Mouse (Mus musculus): ENCODE measurements around the gene Ipcef1.
"Not testable (repeated sequence)": the region's sequence is repeated elsewhere in the genome, so short reads cannot be mapped to it uniquely, and the experiment has no call there.

Ipcef1 gene

GRCm38 (mm10) chr10:7033459-7033858 lies 18.8 kb downstream of the Ipcef1 start:
- DNase-seq = no peak

DNA sequence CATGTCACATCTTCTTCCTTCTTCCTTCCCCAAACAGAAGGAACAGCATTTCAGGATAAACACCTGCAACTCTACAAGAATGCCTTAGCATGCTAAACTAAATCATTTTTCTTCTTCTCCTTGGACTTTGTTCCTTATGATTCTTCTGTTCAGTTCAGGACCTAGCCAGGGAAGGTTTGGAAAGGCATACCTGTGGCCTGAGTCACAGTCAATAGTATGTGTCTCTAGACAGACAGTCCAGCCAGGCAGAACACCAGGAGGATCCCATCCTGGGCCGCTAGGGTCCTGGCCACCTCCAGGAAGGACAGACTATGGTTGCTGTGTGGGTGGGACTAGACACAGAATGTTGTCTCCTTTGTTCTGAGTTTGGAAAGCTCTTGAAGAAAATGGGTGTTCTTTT lies 27.2 kb downstream of the Ipcef1 start:
- DNase-seq = no peak

GRCm38 (mm10) chr10:7020551-7020950 lies 31.7 kb downstream of the Ipcef1 start:
- DNase-seq = no peak

DNA sequence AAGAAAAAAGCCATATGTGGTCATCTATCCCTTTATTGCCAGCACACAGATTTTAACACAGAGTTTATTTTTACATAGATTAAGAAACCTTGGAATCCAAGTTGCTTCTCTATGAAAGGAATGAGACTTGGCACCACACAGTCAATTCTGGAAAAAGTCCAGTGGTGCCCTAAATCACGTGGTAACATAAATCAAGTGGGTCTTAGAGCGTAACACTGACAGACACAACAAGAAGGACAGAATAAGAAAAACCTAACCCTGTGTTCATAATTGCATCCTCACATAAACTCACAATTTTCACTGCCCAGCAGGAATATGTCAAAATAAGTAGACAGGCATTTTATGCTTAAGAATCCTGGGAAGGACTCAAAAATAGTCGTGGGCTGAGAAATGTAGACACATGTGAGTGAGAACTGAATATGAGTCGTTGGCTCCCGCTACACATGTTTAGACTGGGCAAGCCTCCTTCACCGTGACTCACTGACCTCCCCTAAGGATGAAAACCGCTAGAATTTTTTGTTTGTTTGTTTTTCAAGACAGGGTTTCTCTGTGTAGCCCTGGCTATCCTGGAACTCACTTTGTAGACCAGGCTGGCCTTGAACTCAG lies 32.4 kb downstream of the Ipcef1 start:
- peak; percentile 67 for DNase-seq

DNA sequence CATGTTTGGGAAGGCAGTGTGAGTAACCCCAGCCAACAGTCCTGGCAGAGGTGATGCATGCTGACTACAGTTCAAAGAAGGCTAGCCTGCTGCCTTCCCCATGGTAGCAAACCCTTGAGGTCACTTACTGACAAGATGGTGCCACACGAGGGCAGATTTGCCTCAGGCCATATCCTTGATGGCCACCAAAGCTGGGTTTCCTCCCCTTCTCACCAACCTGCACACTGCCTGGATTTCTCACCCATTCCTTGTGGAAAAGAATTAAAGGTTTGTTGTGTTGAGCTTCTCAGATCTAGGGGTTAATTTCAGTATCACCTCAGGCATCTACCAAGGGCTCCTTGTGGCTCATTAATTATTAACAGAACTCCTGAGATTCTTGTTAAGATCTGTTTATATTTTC lies 37.1 kb downstream of the Ipcef1 start:
- peak; percentile 28 for DNase-seq

DNA sequence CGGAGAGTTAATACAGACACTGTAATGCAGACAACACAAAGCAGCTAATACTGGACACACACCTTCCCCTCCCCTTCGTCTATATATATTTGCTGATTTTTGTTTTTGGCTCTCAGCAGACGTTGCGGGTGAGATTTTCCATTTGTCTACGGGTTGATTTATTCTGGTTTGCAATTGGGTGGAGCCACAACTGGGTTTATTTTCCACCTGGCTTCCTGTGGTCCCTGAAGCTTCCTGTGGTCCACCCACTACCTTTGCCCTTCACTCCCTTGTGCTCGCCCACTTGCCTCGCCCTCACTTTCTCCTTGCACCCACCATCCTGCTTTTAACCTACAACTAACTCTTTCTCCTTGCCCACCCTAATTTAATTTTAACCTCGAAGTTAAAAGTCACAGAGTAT lies 41.7 kb downstream of the Ipcef1 start:
- no peak for DNase-seq

DNA sequence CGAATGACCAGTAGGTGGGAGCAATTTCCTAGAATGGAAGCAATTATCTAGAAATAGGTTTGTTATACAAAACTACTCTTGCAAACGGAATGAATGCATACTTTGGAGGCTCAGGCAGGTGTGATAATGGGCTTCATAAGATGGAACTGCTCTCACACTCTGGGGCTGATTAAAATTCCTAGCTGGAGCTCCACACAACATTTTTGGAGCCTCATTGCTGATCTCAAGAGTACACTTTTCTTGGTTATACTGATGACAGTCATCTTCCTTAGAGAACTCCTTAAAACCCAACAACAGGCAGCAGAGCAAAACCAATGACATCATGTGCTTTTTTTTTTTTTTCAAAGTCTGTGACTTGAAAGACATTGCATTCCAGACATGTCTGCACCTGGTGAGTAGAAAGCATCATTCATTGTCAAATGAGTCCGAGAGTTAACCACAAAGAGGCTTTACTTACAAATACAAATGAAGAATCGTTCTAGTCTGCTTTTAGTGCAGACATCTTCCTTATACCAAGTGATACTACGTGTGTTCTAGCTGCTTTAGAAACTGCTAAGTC lies 47.2 kb downstream of the Ipcef1 start:
- no peak for DNase-seq

DNA sequence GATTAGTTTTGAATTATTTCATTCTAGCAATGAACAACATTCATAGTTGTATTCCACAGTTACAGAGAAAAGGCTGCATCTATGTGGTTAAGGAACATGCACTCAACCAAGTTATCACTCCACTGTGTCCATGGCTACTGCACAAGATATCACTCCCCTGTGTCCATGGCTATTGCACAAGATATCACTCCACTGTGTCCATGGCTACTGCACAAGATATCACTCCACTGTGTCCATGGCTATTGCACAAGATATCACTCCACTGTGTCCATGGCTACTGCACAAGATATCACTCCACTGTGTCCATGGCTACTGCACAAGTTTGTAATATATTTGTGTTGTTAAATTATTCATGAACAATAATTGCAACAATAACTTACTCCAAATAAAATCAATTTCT lies 48.4 kb downstream of the Ipcef1 start:
- DNase-seq = not testable (repeated sequence)

DNA sequence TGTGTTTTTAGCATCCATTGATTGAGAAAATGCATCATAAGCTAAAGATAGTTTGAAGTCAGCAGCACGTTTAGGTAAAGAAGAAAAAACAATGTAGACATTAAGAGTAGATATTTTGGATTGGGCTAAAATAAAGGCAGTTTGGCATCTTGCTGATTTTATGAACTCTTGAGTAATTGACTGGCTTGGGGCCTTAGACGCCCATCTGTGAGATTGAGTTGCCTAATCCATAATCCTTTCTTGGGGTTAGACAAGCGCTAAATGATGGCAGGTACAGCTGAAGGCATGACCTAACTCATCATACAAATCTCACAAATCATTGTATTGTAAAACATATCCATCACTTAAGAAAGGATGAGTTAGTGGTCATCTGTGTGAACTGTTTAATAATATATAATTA lies 52.9 kb downstream of the Ipcef1 start:
- no peak for DNase-seq

DNA sequence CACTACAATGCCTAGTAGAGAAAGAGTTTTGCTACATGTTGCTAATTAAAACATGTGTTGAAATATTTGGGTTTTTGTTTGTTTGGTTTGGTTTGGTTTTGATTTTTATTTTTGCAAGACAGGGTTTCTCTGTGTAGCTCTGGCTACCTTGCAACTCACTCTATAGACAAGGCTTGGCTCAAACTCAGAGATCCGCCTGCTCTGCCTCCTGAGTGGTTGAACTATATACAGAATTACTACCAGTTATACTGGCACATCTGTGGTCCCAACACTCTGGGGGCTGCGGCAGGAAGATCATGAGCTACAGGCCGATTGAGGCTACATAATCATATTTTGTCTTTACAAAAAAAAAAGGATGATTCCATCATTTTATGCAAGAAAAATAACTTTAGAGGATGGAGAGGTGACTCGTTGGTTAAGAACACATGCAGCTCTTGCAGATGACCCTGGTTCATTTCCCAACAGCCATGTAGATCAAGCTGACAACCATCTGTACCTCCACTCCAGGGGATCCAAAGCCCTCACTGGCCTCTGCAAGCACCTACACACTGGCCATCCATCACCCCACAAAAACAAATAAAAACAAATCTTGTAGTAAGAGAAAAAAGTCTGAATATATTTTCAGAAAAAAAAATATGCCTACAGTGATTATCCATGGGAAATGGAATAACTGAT lies 53.6 kb downstream of the Ipcef1 start:
- no peak for DNase-seq

DNA sequence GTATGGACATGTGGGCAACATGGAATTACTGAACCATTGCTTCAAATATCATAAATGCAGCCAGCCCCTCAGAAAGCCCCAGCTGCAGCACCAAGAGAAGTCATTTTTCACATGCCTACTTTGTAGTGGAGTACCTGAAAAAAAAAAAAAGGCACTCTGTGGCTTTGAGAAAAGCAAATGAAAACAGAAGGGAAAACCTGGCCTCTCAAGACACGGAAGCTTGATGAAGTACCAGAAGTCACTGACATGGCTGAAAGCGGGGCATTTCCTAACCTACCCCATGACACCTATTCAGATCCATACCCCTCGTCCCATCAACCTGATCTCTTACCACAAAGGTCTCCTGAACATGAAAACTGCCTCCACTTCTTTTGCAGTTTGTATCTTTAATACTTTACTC lies 55.4 kb downstream of the Ipcef1 start:
- no peak for DNase-seq

DNA sequence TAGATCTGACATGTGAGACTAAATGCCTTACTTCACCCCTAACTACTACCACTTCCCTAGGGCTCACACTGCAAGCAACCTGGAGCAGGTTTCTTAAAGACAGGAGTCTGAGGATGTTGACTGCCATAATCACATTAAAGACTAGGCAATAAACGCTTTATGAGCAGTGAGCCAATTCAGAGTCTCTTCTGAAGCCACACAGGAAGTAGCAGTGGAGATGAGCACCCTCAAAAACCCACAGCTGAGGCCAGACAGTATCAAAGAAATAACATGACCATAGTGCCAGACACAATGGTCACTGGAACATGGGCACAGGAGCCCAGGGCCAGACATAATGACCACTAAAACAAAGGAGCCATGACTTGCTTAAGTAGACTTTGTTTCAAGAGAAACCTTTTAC lies 63.7 kb downstream of the Ipcef1 start:
- DNase-seq = no peak

DNA sequence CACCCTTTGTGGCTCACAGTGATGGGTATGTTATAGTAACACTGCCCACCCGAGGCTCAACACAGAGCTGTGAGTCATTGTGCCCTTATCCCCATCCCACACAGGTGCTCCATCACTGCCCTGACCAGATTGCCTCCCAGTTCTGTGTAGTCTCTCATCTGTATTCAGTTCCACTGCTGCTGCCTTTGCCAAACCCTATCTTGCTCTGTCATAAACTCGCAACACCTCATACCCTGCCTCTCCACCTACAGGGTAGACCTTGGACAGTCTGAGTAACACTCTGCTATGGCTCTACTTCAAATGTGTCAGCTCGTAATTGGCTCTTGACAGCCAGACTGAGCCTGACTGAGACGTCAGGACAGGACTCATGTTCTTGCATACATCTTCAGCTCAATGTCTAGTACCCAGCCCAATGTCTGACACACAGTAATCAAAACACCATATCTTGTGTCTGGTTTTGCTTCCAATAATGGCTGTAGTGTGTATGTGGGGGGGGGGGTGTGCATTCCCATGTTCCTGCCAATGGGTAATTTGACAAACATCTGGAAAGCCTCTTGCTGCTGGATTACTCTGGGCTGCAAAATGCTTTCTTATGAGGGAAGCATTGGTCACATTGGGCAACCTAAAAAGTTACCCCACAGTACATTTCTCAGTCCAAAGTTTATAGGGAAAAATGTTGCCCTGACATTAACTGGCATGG lies 64.7 kb downstream of the Ipcef1 start:
- DNase-seq = no peak

DNA sequence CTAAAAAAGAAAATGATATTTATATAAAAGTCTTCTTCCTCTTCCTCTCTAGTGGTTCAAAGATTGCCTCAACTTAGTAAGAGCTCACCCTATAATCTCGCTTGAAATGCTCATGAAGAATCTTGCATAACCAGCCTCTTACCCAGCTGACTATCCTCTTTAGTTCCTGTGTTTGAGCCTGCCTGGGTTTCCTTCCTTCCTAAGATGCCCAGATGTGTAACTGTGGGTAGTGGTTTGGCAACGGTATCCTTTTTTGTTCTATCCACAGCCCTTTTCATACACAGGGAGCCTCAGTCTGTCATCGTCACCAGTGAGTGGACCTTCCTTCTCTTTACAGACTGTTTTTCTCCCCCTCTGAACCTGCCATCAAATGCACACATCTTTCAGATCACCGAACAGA lies 66.0 kb downstream of the Ipcef1 start:
- DNase-seq = no peak

DNA sequence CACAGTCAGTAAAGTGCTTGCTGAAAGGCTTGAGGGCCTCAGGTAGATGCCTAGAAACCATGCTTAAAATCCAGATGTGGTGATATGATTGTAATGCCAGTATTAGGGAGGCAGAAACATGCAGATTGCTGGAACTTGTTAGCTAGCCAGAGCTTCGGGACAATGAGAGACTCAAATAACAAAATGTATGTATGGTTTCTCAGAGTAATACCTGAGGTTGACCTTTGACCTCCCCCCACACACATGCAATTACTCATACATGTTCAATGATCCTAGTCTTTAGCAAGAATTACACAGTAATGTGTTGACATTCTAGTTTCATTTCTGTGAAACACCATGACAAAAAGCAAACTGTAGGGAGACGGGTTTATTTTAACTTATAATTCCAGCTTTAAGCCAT lies 68.8 kb downstream of the Ipcef1 start:
- DNase-seq = no peak

DNA sequence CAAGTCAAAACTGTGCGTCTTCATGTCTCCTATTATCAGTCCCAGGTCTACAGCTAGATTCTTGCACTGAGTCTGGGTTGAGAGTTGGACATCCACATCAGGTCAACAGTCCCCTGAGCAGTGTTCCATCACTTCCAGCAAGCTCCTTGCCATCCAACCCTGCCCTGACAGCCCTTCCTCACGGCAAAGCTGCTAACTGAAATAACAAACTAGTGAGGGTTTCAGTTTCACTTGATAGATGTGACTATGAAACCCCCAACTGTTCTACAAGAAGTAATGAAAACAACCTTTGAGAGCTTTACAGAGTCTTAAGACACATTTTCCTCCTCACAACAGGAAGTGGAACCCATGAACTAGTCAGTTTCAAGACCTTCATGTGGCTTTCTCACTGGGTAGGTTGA lies 69.5 kb downstream of the Ipcef1 start:
- no peak for DNase-seq

DNA sequence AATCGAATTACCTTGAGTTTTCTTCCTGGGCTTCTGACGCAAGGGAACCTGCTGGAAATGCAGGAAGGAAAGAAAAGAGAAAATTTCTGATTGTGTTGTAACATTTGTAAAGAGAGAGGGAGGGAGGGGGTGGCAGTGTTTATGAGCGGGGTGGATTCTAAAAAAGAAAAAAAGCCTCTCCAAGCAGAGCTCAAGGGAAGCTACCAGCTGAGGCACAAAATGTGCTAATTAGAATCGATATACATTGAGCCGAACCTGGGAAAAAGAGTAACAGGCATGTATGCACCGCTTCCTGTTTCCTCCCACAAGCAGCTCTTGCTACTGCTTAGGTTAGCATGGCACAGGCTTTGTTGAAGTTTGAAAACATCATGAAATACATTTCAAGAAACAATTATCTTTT lies 72.0 kb downstream of the Ipcef1 start:
- no peak for DNase-seq

DNA sequence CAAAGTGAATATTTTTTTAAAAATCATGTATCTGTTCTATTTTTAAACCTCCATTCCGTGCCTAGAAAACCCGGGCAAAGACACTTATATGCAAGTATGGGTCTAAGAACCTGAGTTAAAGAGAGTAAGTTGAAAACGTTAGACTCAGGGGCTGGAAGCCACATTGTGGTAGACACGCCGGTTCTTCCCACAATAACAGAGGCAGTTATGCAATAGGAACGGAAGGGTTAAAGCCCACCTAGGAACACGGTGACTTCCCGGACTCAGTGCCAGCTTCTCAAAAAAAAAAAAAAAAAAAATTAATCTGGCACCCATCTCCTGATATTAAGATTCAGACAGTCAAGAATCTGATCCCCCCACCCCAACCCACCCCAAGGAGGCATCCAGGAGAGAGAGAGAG lies 72.5 kb downstream of the Ipcef1 start:
- no peak for DNase-seq

GRCm38 (mm10) chr10:6979216-6979615 lies 73.1 kb downstream of the Ipcef1 start:
- DNase-seq = no peak

GRCm38 (mm10) chr10:6978733-6979132 lies 73.5 kb downstream of the Ipcef1 start:
- no peak for DNase-seq

DNA sequence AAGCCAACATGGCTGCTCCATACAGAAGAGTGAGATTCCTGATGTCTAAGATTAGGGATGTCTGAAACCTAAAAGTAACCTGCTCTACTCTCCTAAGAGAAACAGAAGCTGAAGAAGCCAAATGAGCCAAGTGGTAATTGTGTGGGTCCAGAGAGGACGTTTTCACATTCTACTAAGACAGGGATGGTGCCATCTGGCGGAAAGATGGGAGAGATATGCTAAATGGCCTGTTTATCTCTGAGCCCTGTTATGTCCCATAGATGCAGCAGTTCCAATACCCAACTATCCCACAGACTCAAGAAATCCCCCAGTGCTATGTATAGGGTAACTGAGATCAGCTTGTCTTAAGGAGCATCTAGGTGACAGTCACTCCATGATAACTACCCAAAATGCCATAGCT lies 74.4 kb downstream of the Ipcef1 start:
- no peak for DNase-seq

DNA sequence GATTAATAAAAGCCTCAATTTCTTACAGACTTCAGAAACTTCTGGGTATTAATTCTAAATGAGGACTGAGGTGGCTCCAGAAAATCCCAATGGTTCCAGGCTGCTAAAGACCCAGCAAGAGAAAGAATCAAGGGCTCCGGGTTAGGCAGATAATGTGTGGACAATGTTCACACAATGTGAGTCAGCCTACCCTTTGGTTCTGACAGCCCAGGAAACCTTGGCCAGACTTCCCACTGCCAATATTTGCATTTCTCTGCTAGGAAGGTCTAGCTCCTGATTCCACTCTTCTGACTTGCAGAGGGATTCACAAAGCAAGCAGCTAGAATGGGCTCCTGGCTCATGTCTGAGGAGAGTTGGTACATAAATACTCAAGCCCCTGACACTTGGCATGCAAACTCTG lies 83.9 kb downstream of the Ipcef1 start:
- no peak for DNase-seq

GRCm38 (mm10) chr10:6967588-6968242 lies 84.6 kb downstream of the Ipcef1 start:
- no peak for DNase-seq

- no peak for DNase-seq
Measured at GRCm38 (mm10) chr10:6958791-6959190, 93.5 kb downstream of the Ipcef1 start.
